Comparison of ENCODE assay signal across 9 mouse cellular contexts in genomic region chr16:13580784-13581183, GRCm38 (mm10).
DNase-seq lines count a peak whose midpoint lies in the region; ATAC-seq and TF ChIP-seq lines count a peak whose summit lies in the region.
"Had no signal": no experiment of that assay in that cellular context is flagged by ENCODE, and none has a peak within 500 bp of the region (broad histone marks: within the 10 kb centered on the region; RNA-seq: fewer than 3 reads in every experiment).

No protein-coding gene starts in this region.

- ATAC-seq in hindbrain, postnatal 0 days: no peak
- no peak for ATAC-seq in hindbrain, embryonic 13.5 days (ENCODE audit: low FRiP score)
- no peak for ATAC-seq in midbrain, postnatal 0 days (ENCODE audit: low FRiP score)
- ATAC-seq in Patski: no peak

- no peak for DNase-seq in hindbrain, postnatal 0 days (ENCODE audit: low spot score)
- DNase-seq in midbrain, postnatal 0 days (ENCODE audit: low spot score): no peak
- no peak for DNase-seq in midbrain, embryonic 10.5 days (ENCODE audit: low spot score)
- DNase-seq in Patski (ENCODE audit: low read depth, low spot score): no peak
- peak; percentile 8 for DNase-seq in naive thymus-derived CD4-positive, alpha-beta T cell, adult 2 months (ENCODE audit: low read depth)
- no peak for DNase-seq in limb, embryonic 10.5 days (ENCODE audit: low spot score)
- no peak for DNase-seq in cerebellum, adult 18-20 months

- WGBS in hindbrain, postnatal 0 days: 95% methylated on average over 3 of the region's 3 CpGs
- 93% methylated on average over 3 of the region's 3 CpGs for WGBS in hindbrain, embryonic 13.5 days
- 93% methylated on average over 3 of the region's 3 CpGs for WGBS in midbrain, postnatal 0 days
- WGBS in midbrain, embryonic 10.5 days: 89% methylated on average over 3 of the region's 3 CpGs
- whole genome bisulfite sequencing in limb, embryonic 10.5 days: 89% methylated on average over 3 of the region's 3 CpGs

- POLR2A ChIA-PET in Patski (lab: Charles Lee): interaction anchor here (0.6 kb wide), 1 partner anchor 32 kb away, joined by 3 read pairs; no protein-coding TSS in a partner anchor

- no peak overlapping the region for H3K27ac ChIP-seq in hindbrain, postnatal 0 days
- no peak overlapping the region for H3K27ac ChIP-seq in hindbrain, embryonic 13.5 days
- no peak overlapping the region for H3K27ac ChIP-seq in midbrain, postnatal 0 days (ENCODE audit: low read depth, low read length)
- no peak overlapping the region for H3K27ac ChIP-seq in midbrain, embryonic 10.5 days (replicated peaks)
- H3K27ac ChIP-seq in limb, embryonic 10.5 days: no peak overlapping the region
- H3K27ac ChIP-seq: hindbrain, embryonic 14.5 days had no signal

- H3K4me1 ChIP-seq in hindbrain, postnatal 0 days (ENCODE audit: insufficient read depth, low read length): 0 out of 2 replicates have a peak, but pooled peaks cover 3% of the 10 kb centered on the region
- H3K4me1 ChIP-seq in hindbrain, embryonic 13.5 days (replicated peaks): peaks cover 4% of the 10 kb centered on the region; the same call in 1 of the 2 replicates
- no peaks in the 10 kb centered on the region for H3K4me1 ChIP-seq in midbrain, postnatal 0 days (ENCODE audit: insufficient read depth, low read length)
- H3K4me1 ChIP-seq in midbrain, embryonic 10.5 days: peaks cover 8% of the 10 kb centered on the region
- H3K4me1 ChIP-seq in limb, embryonic 10.5 days: no peaks in the 10 kb centered on the region; the same call in 1 of the 2 replicates

- peak; percentile 43 for TF ChIP-seq CTCF in hindbrain, postnatal 0 days (IDR thresholded peaks at IDR 0.05; ENCODE audit: low read depth)
- peak; percentile 42 for TF ChIP-seq CTCF in midbrain, postnatal 0 days (IDR thresholded peaks at IDR 0.05)
- TF ChIP-seq CTCF in Patski (IDR thresholded peaks at IDR 0.05): peak; percentile 63

- no peak overlapping the region for H3K4me2 ChIP-seq in hindbrain, postnatal 0 days (ENCODE audit: low read depth, low read length)
- no peak overlapping the region for H3K4me2 ChIP-seq in hindbrain, embryonic 13.5 days
- no peak overlapping the region for H3K4me2 ChIP-seq in midbrain, postnatal 0 days (ENCODE audit: low read depth, low read length, poor library complexity, severe bottlenecking)
- H3K4me2 ChIP-seq: hindbrain, embryonic 14.5 days had no signal

- H3K27me3 ChIP-seq in hindbrain, postnatal 0 days (ENCODE audit: insufficient read depth, low read length): no peaks in the 10 kb centered on the region
- no peaks in the 10 kb centered on the region for H3K27me3 ChIP-seq in hindbrain, embryonic 13.5 days
- no peaks in the 10 kb centered on the region for H3K27me3 ChIP-seq in midbrain, postnatal 0 days (ENCODE audit: insufficient read depth, low read length)
- H3K27me3 ChIP-seq in midbrain, embryonic 10.5 days (ENCODE audit: low read depth, poor library complexity, severe bottlenecking): no peaks in the 10 kb centered on the region
- H3K27me3 ChIP-seq in Patski: no peaks in the 10 kb centered on the region
- no peaks in the 10 kb centered on the region for H3K27me3 ChIP-seq in limb, embryonic 10.5 days (ENCODE audit: low read depth, poor library complexity, severe bottlenecking)

- in situ Hi-C loops in Patski (cut with MboI; ENCODE audit: low pct_unique_long_range_greater_than_20kb): no loop called here

- H3K36me3 ChIP-seq in hindbrain, postnatal 0 days (ENCODE audit: insufficient read depth, low read length): no peaks in the 10 kb centered on the region
- H3K36me3 ChIP-seq in hindbrain, embryonic 13.5 days: peaks cover 5% of the 10 kb centered on the region; the same call in 1 of the 2 replicates
- H3K36me3 ChIP-seq in midbrain, postnatal 0 days (ENCODE audit: insufficient read depth, low read length): no peaks in the 10 kb centered on the region
- H3K36me3 ChIP-seq in midbrain, embryonic 10.5 days: peaks cover 16% of the 10 kb centered on the region
- H3K36me3 ChIP-seq in limb, embryonic 10.5 days: peaks cover 8% of the 10 kb centered on the region; the same call in 1 of the 2 replicates

- no peak overlapping the region for H3K9ac ChIP-seq in hindbrain, postnatal 0 days (replicated peaks; ENCODE audit: low read length)
- H3K9ac ChIP-seq in hindbrain, embryonic 13.5 days: no peak overlapping the region
- H3K9ac ChIP-seq in midbrain, postnatal 0 days (replicated peaks; ENCODE audit: low read length, poor library complexity, severe bottlenecking): no peak overlapping the region
- H3K9ac ChIP-seq: hindbrain, embryonic 14.5 days had no signal

- CTCF ChIA-PET in Patski (lab: Charles Lee): interaction anchor here (0.9 kb wide), 1 partner anchor 28 kb away, joined by 3 read pairs; no protein-coding TSS in a partner anchor

- no peak overlapping the region for H3K4me3 ChIP-seq in hindbrain, postnatal 0 days (ENCODE audit: low read length)
- H3K4me3 ChIP-seq in hindbrain, embryonic 13.5 days: no peak overlapping the region
- H3K4me3 ChIP-seq in midbrain, postnatal 0 days (ENCODE audit: low read depth, low read length): no peak overlapping the region
- H3K4me3 ChIP-seq in midbrain, embryonic 10.5 days: no peak overlapping the region
- no peak overlapping the region for H3K4me3 ChIP-seq in limb, embryonic 10.5 days

- no peaks in the 10 kb centered on the region for H3K9me3 ChIP-seq in hindbrain, postnatal 0 days (ENCODE audit: low read length)
- H3K9me3 ChIP-seq in hindbrain, embryonic 13.5 days: no peaks in the 10 kb centered on the region
- H3K9me3 ChIP-seq in midbrain, postnatal 0 days (ENCODE audit: low read length): no peaks in the 10 kb centered on the region
- no peaks in the 10 kb centered on the region for H3K9me3 ChIP-seq in midbrain, embryonic 10.5 days (replicated peaks)
- H3K9me3 ChIP-seq in limb, embryonic 10.5 days (replicated peaks): no peaks in the 10 kb centered on the region
